Mouse (Mus musculus) spleen, adult 18-20 months (tissue): ENCODE measurements around the gene Kdelr1.
A peak's percentile ranks its signal among the peaks of the same experiment; 100 is the strongest.

Source experiments
- DNase-seq, 2 experiments: peaks; one replicate each; pipeline ENCODE4 v3.0.0; 2022; ENCODE audit warnings: mixed read lengths in 2 of 2

The Kdelr1 gene

GRCm38 (mm10) chr7:45872624-45873023 lies at the start of gene Kdelr1:
Gene Kdelr1, plus strand, starts transcription at chr7:45872772.
- peak; percentile 79 to 91 for DNase-seq

GRCm38 (mm10) chr7:45824598-45824997 lies 48.0 kb upstream of the Kdelr1 start, which contains the start of gene Kcnj14:
Gene Kcnj14, minus strand, starts transcription at chr7:45824782.
- DNase-seq: no peak

- DNase-seq: no peak
These were observed 45.9 kb upstream of the Kdelr1 start for GRCm38 (mm10) chr7:45826631-45827030.

GRCm38 (mm10) chr7:45830427-45831127 lies 42.0 kb upstream of the Kdelr1 start, which contains the start of gene Grwd1:
Gene Grwd1, minus strand, starts transcription at chr7:45830944.
- peak; percentile 66 to 77 for DNase-seq

- DNase-seq: no peak
These were observed 41.4 kb upstream of the Kdelr1 start for GRCm38 (mm10) chr7:45831128-45831525.

- no peak for DNase-seq
These were observed 40.1 kb upstream of the Kdelr1 start for GRCm38 (mm10) chr7:45832428-45832827.

GRCm38 (mm10) chr7:45833148-45833790 lies 39.3 kb upstream of the Kdelr1 start:
- DNase-seq: no peak

- DNase-seq: no peak
These were observed 38.6 kb upstream of the Kdelr1 start for GRCm38 (mm10) chr7:45833924-45834323.

GRCm38 (mm10) chr7:45842950-45843744 lies 29.4 kb upstream of the Kdelr1 start:
- no peak for DNase-seq

- DNase-seq: no peak
These were observed 24.0 kb upstream of the Kdelr1 start for GRCm38 (mm10) chr7:45848447-45849027.

GRCm38 (mm10) chr7:45850661-45851060 lies 21.9 kb upstream of the Kdelr1 start:
- DNase-seq: no peak

- DNase-seq: no peak
These were observed 19.5 kb upstream of the Kdelr1 start for GRCm38 (mm10) chr7:45853089-45853488.

- no peak for DNase-seq
These were observed 15.3 kb upstream of the Kdelr1 start for GRCm38 (mm10) chr7:45856950-45857901.

- DNase-seq: no peak
These were observed 13.6 kb upstream of the Kdelr1 start for GRCm38 (mm10) chr7:45859008-45859407.

GRCm38 (mm10) chr7:45862804-45863203 lies 9.8 kb upstream of the Kdelr1 start:
- DNase-seq: no peak

GRCm38 (mm10) chr7:45864435-45864834 lies 8.1 kb upstream of the Kdelr1 start:
- DNase-seq: no peak

GRCm38 (mm10) chr7:45865925-45866910 lies 6.4 kb upstream of the Kdelr1 start:
- peak; percentile 88 to 96 for DNase-seq

GRCm38 (mm10) chr7:45867871-45868270 lies 4.7 kb upstream of the Kdelr1 start:
- DNase-seq: no peak

GRCm38 (mm10) chr7:45869107-45869670 lies 3.4 kb upstream of the Kdelr1 start:
- DNase-seq: no peak

- DNase-seq: peak in 1 of 2 experiments; percentile 34
These were observed 2.8 kb upstream of the Kdelr1 start for GRCm38 (mm10) chr7:45869787-45870186.
